Mouse (Mus musculus): ENCODE results near the gene Arid3c. TPM values are rescaled to one million over a fixed set of nuclear protein-coding genes. Genes with fewer than 3 reads are reported as not detected.

The Arid3c gene
- polyA plus RNA-seq, 1 experiment from 2014 or later = not detected

- no peak overlapping the region for H3K27ac ChIP-seq (replicated peaks)
- no peaks in the 10 kb centered on the region for H3K4me1 ChIP-seq (replicated peaks)
- H3K9ac ChIP-seq = no peak overlapping the region
- no peak for ATAC-seq (ENCODE audit: insufficient read depth)
- peaks cover 78% of the 10 kb centered on the region for H3K27me3 ChIP-seq
- no peak overlapping the region for H3K4me3 ChIP-seq (replicated peaks)
- H3K9me3 ChIP-seq (replicated peaks) = no peaks in the 10 kb centered on the region
- no peak overlapping the region for H3K4me2 ChIP-seq
- 32% methylated on average over 17 of the region's 17 CpGs for WGBS (ENCODE audit: insufficient replicate concordance)
- H3K36me3 ChIP-seq (replicated peaks) = no peaks in the 10 kb centered on the region
These were observed 54.5 kb downstream of the Arid3c start for GRCm38 (mm10) chr4:41676248-41677005.

Other genes with a start within 250 kb of the Arid3c start
- 1.3 and 1.5 TPM in 2 replicates for gene AI464131, start 228.1 kb downstream of the Arid3c start, polyA plus RNA-seq (2015; fragmentation: Nextera tagmentation; extraction: Ambion mirVana)
- not detected in 2 replicates for gene 1110017D15Rik, start 213.8 kb downstream of the Arid3c start, polyA plus RNA-seq (2015; fragmentation: Nextera tagmentation; extraction: Ambion mirVana)
- 0.48 and 0.88 TPM in 2 replicates for gene Fam219a, start 161.6 kb downstream of the Arid3c start, polyA plus RNA-seq (2015; fragmentation: Nextera tagmentation; extraction: Ambion mirVana)
- 4.0 and 4.8 TPM in 2 replicates for gene Dnaic1, start 161.4 kb downstream of the Arid3c start, polyA plus RNA-seq (2015; fragmentation: Nextera tagmentation; extraction: Ambion mirVana)
- 2.3 and 3.3 TPM in 2 replicates for gene Enho, start 90.8 kb downstream of the Arid3c start, polyA plus RNA-seq (2015; fragmentation: Nextera tagmentation; extraction: Ambion mirVana)
- 0.25 and 0.31 TPM in 2 replicates for gene Cntfr, start 34.1 kb downstream of the Arid3c start, polyA plus RNA-seq (2015; fragmentation: Nextera tagmentation; extraction: Ambion mirVana)
- gene Il11ra1, start 31.2 kb downstream of the Arid3c start, polyA plus RNA-seq (2015; fragmentation: Nextera tagmentation; extraction: Ambion mirVana) = 36.0 and 43.2 TPM in 2 replicates
- 29.8 and 31.9 TPM in 2 replicates for gene Rpp25l, start 17.6 kb downstream of the Arid3c start, polyA plus RNA-seq (2015; fragmentation: Nextera tagmentation; extraction: Ambion mirVana)
- 64.1 and 67.2 TPM in 2 replicates for gene Dctn3, start 8.0 kb downstream of the Arid3c start, polyA plus RNA-seq (2015; fragmentation: Nextera tagmentation; extraction: Ambion mirVana)
- gene Galt, start 24.1 kb upstream of the Arid3c start, polyA plus RNA-seq (2015; fragmentation: Nextera tagmentation; extraction: Ambion mirVana) = 29.9 and 36.0 TPM in 2 replicates
- 47.3 and 59.1 TPM in 2 replicates for gene Sigmar1, start 25.0 kb upstream of the Arid3c start, polyA plus RNA-seq (2015; fragmentation: Nextera tagmentation; extraction: Ambion mirVana)
- gene Ccl27a, start 43.1 kb upstream of the Arid3c start, polyA plus RNA-seq (2015; fragmentation: Nextera tagmentation; extraction: Ambion mirVana) = 7.3 and 8.2 TPM in 2 replicates
- not detected in 2 replicates for gene Gm21541, start 172.5 kb upstream of the Arid3c start, polyA plus RNA-seq (2015; fragmentation: Nextera tagmentation; extraction: Ambion mirVana)
- 0.21 and 0.37 TPM in 2 replicates for gene Gm20878, start 210.4 kb upstream of the Arid3c start, polyA plus RNA-seq (2015; fragmentation: Nextera tagmentation; extraction: Ambion mirVana)
- not detected in 2 replicates for gene Fam205a4, start 234.9 kb upstream of the Arid3c start, polyA plus RNA-seq (2015; fragmentation: Nextera tagmentation; extraction: Ambion mirVana)

All from liver, embryonic 15.5 days (tissue).